Mouse (Mus musculus): ENCODE measurements at regions not wholly inside any gene's neighbourhood (a gene's known extent, or its start where the extent isn't known, plus 50 kb on each side); places are given as distances from the start of the nearest gene placed in this dataset.

GRCm38 (mm10) chr16:95848555-95849082 is 142.1 kb downstream of the Psmg1 start:
- no peak for TF ChIP-seq POLR2A (IDR thresholded peaks at IDR 0.05; ENCODE audit: extremely low read depth, insufficient read depth, low read length)
- no peak for TF ChIP-seq CTCF (IDR thresholded peaks at IDR 0.05; ENCODE audit: extremely low read depth, insufficient read depth, low read length)
